Mouse (Mus musculus): Measurements from ENCODE around the gene Snrk.

Gene Snrk

DNA sequence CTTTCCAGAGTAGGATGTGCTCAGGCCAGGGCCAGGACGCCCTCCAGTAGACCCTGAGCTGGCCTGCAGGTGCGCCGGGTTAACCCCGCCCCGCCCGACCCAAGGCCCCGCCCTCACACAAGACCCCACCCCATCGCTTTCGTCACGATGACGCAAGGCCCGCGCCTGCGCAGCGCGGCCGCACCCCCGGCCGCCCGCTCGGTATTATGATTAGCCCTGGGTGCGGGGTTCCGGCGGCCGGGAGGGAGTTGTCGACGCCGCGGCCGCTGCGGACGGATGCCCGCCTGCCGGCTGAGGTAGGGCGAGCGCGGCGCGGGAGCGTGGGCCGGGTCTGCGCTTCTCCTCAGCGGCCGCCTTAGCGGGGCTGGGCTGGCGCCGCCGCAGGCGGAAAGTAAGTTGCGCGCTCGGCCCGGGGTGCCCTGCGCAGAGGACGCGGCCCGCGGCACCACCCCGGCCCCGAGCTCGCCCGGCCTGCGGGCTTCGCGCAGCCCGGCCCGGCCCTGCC, at the start of gene Snrk:
Snrk (plus strand) TSS at position 155 of the 505 bp plus-strand sequence.
- DNase-seq (ENCODE audit: low spot score) = peak; percentile 88

DNA sequence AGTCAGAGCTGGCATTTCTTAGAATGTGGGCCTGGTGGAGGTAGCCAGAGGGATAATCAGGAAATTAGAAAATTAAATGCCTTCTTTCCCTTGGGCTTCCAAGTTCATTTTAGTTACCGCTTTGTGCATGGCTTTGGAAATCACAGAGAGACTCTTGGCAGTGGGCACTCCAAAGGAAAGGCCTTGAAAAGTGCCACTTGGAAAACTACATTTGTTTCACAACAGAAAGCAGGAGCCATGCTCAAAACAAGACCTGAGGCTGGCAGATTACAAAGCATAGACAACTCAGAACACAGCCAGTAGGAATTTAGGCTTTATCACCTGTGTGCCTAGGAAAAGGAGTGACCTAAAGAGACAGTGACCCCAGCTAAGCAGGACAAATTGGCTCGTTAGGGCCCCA, 49.4 kb upstream of the Snrk start:
- DNase-seq (ENCODE audit: low spot score) = no peak

- no peak for DNase-seq (ENCODE audit: low spot score)
Measured at GRCm38 (mm10) chr9:122069560-122070174, 47.4 kb upstream of the Snrk start.

DNA sequence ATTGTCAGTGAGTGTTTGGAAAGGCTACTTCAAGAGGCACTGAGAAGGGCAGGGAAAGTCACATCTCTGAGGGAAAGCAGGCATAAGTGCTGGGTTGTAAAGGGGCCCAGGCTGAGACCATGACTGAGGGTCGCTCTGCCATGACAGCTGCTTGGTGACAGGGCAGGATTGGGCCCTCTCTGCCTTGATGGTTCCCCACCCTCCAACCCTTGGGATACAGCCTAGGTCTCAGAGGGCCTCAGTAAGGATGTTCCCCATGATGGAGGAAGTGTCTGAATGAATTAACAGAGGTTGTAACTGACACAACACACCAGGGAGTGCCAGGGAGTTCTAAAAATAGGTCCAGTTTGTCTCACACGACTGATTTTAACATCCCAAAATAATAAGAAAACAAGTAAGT, 43.1 kb upstream of the Snrk start:
- no peak for DNase-seq (ENCODE audit: low spot score)

GRCm38 (mm10) chr9:122074575-122074974, 42.5 kb upstream of the Snrk start:
- no peak for DNase-seq (ENCODE audit: low spot score)

DNA sequence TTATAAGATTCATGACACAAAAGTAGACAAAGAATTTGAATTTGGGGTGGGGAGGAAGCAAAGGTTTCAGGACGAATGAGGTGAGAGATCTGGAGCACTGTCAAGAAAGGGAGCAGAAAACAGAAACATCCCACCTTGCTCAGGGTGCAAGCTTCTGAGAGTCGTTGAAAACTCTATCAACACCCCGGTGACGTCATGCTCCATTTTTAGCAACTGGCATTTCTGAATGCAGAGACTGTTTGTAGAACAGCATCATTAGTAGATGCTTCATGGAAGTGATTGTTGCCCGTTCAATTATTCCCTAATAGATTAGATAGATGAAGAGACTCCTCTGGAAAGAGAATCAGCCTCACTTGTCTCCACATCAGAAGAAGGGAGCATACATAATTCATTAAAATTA, 38.6 kb upstream of the Snrk start:
- DNase-seq (ENCODE audit: low spot score) = no peak

DNA sequence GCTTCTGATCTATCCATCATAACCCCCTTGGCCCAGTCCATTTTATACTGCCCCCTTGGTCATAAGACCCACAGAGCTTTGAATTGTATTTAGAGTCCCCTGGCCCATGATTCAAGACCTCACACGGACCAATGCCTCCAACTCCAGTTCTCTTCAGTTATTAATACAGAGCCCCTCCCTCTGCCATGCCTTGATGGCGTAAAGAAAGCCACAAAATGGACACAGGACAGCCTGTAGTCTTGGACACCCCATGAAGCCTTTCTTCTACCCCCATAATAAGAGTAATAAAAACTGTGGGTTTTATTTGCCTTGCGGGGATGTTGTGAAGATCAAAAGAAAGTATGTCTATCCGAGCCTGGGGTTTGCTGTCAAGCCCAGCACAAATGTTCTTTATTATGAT, 33.4 kb upstream of the Snrk start:
- no peak for DNase-seq (ENCODE audit: low spot score)

DNA sequence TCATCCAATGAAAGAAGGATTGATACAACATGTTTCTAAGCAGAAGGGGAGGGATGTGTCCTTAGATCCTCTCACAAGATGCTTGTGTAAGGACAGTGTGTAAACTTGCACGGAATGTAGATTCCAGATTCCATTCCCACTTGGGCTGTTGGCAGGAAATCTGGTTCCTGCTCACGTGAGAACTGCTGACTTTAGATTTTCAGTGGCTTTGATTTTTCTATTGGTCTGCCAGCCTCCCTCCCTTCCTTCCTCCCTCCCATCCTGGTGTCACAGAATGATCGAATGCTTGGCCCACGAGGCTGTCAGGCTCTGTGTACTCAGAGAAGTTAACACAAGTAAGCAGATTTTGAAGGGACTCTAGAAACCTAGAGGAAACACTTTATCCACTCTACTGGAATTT, 32.9 kb upstream of the Snrk start:
- DNase-seq (ENCODE audit: low spot score) = peak; percentile 23

DNA sequence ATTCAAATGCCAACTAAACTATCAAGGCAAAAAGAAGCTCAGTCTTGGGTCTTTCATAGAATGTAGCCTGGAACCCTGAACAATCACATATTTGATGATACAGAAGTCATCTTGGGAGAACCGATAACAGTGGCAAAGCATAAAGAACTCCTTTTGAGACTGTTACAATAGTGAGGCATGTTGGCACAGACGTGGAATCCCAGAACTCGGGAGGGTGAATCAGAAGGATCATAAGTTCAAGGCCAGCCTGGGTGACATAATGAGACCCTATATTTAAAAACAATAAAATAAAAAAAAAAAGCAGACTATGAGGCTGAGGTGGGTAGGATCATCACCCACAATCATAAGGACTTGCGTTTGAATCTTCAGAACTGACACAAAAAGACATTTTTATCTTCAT, 32.4 kb upstream of the Snrk start:
- DNase-seq (ENCODE audit: low spot score) = no peak

DNA sequence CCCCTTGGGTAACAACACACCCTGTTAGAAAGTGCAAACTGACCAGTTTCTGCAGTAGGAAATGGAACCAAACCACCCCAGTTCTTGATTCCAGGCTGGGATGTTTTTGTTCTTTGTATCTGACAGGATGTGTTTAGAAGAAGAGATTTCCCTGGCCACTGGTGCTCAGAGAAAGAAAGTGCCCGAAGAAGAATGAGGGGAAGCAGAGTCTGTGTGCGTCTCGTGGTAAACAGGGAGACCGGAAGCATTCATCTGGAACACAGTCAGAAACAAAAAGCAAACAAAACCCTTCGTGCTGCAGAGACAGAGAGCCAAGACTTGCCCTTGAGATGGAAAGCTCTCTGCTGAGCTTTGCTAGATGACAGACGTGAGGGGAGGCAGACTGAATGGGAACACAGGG, 32.0 kb upstream of the Snrk start:
- DNase-seq (ENCODE audit: low spot score) = peak; percentile 18

DNA sequence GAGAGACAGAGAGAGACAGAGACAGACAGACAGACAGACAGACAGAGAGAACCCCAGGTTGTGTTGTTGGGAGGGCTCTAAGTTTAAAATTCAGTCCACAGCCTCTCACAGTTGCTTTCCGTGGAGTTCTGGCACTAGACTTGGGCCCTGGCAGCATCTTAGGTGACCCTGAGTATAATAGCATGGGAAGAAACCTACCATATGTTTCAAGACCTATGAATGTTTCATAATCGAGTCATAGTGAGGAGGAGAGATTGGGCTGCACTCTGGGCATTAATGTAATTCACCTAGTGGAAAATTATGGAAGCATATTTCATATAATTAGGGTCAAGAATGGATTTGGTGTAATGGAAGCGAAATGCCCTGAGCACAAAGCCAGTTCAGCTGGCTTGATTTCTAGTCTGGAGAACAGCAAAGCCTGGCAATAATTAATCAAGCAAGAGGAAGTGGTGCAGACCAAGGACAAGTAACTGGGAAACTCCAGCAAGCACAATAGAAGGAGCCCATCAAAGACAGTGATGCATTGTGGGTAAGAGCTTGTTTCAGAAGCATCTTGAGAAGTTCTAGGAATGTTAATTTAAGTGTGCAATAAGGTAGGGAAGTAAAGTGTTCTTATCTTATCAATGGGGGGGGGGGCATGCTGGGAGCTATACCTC, 31.4 kb upstream of the Snrk start:
- DNase-seq (ENCODE audit: low spot score) = no peak

DNA sequence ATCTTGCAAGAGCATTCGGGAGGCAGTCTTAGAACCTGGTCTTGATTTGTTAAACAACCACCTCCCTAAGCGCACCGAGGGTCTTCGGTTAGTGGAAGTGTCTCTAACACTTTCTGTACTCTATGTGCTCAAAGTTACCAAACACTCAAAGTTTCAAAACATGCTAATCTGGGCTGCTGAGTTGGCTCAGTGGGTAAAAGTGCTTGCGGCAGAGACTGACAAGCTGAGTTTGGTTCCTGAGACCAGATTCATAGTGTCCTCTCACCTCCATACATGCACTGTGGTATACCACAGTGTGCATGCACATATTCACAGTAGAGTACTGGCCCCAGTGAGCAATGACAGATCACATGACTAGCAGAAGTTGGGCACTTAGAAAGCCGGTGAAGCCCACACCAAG, 30.0 kb upstream of the Snrk start:
- no peak for DNase-seq (ENCODE audit: low spot score)

GRCm38 (mm10) chr9:122091171-122091570, 25.9 kb upstream of the Snrk start:
- no peak for DNase-seq (ENCODE audit: low spot score)

- no peak for DNase-seq (ENCODE audit: low spot score)
Measured at GRCm38 (mm10) chr9:122091782-122092228, 25.3 kb upstream of the Snrk start.

DNA sequence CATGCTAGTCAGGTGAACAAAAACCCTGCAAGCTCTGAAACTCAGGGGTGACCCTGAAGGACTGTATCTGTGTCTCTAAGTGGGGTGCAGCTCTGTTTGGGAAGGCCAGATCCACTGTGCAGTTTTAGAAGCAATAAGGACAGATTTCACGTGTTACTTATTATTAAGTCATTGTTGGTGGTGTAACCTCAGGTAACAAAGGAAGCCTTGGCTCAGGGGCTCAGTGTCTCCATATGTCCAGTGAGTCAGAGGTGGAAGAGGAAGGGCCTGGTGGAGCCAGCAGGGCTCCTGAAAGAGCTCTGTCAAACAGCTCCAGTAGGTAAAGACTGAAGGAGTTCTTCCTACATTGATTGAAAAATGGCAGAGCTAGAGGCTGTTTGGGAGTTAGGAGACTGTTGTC, 22.9 kb upstream of the Snrk start:
- no peak for DNase-seq (ENCODE audit: low spot score)

GRCm38 (mm10) chr9:122096822-122097511, 20.1 kb upstream of the Snrk start:
- no peak for DNase-seq (ENCODE audit: low spot score)

- DNase-seq (ENCODE audit: low spot score) = no peak
Measured at GRCm38 (mm10) chr9:122097535-122097934, 19.5 kb upstream of the Snrk start.

DNA sequence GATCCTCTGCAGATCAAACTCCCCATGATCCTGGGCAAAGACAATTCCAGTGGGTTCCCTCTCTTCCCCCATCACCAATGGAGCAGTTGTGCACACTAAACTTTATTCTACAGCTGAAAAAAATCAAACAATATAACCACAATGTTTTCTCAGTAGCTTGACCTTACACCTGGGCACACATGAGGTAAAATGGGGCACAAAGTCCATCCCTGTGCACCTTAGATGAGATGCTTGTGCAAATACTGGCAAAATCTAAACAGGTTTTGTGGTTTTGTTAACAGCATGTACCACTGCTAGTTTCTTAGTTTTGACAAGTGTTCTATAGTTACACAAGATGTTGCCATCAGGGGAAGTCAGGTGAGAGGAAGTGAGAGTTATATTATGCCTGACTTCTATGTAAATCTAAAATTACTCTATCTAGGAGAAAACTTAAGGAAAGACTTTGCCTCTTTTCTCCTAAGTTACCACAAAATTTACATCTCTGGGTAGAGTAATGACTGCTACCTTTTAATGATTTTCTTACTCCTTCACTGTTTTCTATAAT, 16.4 kb upstream of the Snrk start:
- DNase-seq (ENCODE audit: low spot score) = no peak

- DNase-seq (ENCODE audit: low spot score) = no peak
Measured at GRCm38 (mm10) chr9:122101196-122101595, 15.9 kb upstream of the Snrk start.

DNA sequence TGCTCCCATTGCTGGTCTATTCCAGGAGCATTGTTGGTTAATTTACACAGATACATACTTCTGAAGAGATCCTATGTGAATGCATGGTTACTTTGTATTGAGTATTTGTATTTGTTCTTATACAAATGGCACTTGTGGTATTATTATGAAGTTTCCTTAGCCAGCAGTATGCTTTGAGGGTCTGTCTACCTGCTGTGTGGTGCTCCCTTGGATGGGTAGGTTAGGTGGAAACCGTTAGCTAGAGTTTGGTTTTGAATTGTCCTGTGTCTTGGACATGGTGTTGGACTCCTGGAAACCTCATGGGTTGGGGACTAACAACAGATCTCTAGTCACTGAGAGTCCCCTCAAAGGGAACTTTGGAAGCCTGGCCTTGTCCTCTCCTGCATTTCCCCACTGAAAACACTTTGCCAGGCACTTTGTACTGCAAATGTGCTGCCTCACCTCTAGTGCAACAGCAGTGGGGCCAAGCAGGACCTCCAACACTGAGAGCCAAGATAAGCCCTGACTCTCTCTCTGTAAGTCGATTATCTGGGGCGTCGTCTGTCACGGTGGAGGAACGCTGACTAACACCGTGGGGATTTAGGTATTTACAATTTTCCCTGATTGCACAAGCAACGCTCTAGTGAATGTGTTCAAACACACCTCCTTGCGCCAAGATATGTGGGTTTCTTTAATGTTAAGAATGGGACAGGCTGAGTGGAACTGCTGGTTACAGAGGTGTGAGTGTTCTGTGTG, 13.3 kb upstream of the Snrk start:
- no peak for DNase-seq (ENCODE audit: low spot score)

DNA sequence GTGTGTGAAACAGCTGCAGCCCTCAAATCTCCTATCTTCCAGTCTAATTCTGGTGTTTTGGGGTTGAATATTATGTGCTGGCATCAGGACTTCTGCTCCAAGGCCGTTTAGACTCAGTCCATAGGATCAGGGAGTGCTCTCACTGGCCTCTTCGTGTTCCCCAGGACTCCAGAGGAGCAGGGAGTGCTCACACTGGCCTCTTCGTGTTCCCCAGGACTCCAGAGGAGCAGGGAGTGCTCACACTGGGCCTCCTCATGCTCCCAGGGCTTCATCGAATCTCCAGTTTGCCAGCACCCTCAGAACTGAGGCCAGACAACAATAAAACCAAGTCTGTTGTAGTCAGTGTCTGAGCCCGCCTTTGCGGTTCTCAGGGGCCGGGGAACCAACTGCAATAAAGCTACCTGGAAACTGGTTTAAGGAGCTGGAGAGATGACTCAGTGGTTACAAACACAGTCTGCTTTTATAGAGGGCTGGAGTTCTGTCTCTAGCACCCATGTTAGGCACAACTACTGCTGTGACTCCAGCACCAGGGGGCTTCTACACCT, 12.7 kb upstream of the Snrk start:
- no peak for DNase-seq (ENCODE audit: low spot score)

All from ovary, postnatal 36 days (tissue).